Mouse (Mus musculus) layer of hippocampus, adult 9-11 months (tissue): ENCODE data around the gene Rsu1.
A peak's percentile ranks its signal among the peaks of the same experiment; 100 is the strongest.

Experiments used
- DNase-seq: peaks from one replicate; pipeline ENCODE4 v3.0.0; 2022

The Rsu1 gene

DNA sequence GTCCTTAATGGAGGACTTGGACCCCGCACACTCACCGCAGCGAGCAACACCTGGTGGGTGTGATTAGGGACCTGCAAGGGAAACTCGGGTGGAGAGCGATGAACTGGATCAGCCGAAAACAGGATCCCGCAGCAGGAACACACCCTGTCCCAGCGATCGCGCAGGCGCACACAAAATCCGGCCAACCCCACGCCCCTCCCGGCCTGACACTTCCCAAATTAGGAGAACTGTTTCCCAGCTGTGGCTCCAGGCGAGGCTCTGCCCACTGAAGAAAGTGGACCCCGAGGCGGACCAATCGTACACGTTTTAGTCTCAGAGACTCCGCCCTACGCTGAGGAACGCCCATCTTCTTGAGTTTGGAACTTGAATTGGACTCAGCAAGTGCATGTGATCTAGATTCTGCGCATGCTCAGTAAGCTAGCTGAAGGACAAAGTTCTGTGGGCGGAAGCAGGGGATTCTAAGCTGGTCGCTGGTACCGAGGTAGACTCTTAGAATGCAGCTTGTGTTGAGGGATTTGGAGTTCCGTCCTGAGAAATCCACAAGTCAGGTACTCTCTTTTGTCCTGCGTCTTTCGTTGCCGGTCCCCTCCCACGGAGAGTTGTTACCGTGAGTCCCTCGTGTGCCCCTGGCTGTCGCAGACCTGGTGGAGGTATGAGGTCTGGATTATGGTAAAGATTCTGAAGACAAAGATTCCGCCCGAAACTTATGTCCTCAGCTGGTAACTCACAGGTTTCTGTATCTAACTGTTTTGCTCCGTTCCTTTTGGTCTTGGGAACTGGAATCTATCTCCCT is at the start of gene Rsu1:
Gene Rsu1 (minus strand): TSS at position 251 of the 793 bp plus-strand sequence.
- peak; percentile 99 for DNase-seq

DNA sequence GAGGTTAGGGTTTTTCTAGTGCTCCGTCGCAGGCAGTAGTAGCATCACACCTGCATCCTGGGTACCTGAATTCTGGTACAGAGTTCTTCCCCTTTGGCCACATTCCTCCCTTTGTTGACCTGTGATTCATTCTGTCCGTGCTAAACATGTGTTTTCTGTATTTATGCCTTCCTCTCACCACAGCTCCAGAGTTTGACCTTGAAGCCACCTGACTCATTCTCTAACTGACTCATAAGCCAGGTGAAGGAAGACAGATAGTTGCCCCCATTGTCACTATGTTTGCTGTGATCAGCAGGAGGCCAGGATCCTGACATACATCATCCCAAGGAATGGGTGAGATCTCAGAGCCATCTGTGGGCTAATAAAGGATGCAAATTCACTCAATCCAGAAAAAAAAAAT is 32.2 kb upstream of the Rsu1 start:
- DNase-seq, result no peak

DNA sequence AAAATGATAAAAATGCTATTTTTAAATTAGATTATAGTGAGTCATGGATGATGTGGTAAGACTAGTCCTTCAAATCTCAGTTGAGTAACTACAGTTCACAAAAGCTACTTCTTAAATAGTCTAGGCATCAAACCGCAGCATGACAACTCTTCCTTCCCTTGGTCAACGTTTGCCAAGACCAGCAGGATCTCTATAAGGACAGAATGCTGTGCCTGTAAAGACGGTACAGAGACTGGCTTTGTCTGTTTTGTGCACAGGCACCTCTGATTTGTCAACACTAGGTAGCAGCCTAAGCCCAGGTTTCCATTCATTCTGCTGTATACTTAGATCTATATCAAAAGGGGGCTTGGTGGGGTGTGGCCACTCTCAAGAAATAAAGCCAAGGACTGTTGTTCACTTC is 27.8 kb upstream of the Rsu1 start:
- DNase-seq, result no peak

- no peak for DNase-seq
These were observed 26.5 kb upstream of the Rsu1 start for GRCm38 (mm10) chr2:13297733-13298132.

GRCm38 (mm10) chr2:13290661-13291060 is 19.4 kb upstream of the Rsu1 start:
- no peak for DNase-seq

DNA sequence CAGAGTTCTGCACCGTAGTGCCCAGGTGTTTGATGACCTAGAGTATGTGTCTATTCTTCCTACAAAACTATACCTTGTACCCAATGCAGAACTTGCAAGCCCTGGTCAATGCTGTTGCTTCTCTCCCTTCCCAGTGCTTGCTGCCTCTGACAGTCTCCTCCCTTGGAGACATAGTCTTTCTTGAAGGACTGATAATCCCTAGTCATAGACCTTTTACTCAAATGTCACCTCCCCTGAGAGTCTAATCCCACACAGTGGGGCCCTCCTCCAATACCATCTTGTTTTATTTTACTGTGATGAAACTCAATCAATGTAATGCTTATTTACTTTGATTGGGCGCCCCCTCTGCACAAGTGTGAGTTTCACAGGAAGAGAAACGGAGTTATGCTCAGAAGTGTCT is 18.9 kb upstream of the Rsu1 start:
- no peak for DNase-seq

- DNase-seq, result no peak
These were observed 7.1 kb upstream of the Rsu1 start for GRCm38 (mm10) chr2:13278114-13278862.

DNA sequence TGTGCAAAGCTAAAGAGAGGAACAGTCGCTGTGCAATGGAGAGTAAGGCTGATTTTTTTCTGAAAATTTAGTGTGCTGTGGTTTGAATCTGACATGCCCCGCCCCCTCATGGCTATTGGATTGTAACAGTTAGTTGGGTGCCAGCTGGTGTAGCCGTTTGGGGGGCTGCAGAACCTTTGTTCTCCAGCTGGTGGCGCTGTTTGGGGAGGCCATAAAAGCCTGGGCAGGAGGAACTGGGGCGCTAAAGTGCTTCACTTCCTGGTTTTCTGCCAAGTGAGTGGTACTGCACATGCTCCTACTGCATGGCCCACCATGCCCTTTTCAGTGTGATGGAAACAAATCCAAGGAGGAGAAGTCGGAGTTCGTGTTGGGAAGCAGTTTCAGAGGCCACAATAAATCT is 4.7 kb upstream of the Rsu1 start:
- no peak for DNase-seq

GRCm38 (mm10) chr2:13270736-13271135 is 479 bp downstream of the Rsu1 start:
- no peak for DNase-seq

DNA sequence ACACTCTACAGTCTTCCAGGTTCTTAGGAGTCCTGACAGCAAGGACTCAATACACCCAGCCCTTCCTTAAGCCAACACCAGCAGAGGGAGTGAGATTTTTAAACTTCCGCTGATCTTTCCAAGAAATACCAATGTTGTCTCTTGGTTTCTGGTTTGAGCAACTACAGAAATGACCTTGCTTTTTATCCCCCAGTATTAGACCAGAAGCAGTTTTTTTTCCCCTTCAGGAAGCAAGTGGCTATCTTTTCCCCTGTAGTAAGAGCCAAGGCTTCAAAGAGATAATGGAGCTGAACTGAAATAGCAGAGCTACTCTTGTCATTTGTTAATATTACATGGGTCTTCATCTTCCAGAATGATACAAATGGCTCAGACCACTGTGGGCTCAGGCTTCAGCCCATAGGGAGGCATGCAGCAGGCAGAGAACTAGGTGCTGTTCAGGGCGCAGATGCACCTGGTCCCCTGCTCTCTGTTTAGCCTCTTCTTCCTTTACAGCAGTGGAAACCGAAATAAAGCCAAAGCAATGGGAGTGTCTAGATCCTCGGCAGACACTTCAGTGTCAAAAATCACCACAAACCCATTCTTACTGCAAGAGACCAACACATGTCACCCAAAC is 2.4 kb downstream of the Rsu1 start:
- no peak for DNase-seq

GRCm38 (mm10) chr2:13264875-13265274 is 6.3 kb downstream of the Rsu1 start:
- DNase-seq, result no peak

GRCm38 (mm10) chr2:13263150-13263549 is 8.1 kb downstream of the Rsu1 start:
- DNase-seq, result no peak

DNA sequence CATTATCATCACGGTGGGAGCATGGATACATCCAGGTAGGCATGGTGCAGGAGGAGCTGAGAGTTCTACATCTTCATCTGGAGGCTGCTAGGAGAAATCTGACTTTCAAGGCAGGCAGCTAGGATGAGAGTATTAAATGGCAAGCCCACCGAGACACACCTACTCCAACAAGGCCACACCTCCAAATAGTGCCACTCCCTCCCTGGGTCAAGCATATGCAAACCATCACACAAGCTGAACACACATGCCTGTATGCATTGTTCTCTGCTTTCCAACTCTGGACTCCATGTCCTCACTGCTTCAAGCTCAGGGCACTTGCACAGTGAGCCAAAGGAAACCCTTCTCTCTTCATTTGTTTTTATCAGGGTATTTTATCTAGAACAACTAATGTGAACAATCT is 12.6 kb downstream of the Rsu1 start:
- DNase-seq, result no peak

DNA sequence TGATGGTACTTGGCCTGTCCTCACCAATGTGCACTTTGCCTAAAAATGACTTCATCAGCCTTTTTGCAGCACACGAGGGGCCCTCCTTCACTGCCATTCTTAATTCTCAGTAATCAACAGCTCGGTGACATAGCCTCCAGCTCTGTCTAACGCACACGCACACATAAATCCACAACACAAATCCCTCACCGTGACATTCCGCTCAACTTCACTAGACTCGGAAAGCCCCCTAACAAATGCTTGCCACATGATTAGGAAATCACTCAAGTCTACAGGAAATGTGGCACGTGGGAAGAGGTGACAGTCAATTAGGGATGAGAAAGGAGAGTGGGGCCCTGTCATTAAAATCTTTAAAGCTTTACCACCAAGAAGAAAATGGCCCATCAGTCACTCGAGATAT is 30.5 kb downstream of the Rsu1 start:
- DNase-seq, result no peak

GRCm38 (mm10) chr2:13237140-13237901 is 33.9 kb downstream of the Rsu1 start:
- DNase-seq, result peak; percentile 28

- no peak for DNase-seq
These were observed 35.5 kb downstream of the Rsu1 start for GRCm38 (mm10) chr2:13235696-13236095.

GRCm38 (mm10) chr2:13234796-13235195 is 36.4 kb downstream of the Rsu1 start:
- no peak for DNase-seq

- no peak for DNase-seq
These were observed 37.3 kb downstream of the Rsu1 start for GRCm38 (mm10) chr2:13233902-13234301.

- no peak for DNase-seq
These were observed 37.9 kb downstream of the Rsu1 start for GRCm38 (mm10) chr2:13233254-13233835.

- DNase-seq, result no peak
These were observed 38.9 kb downstream of the Rsu1 start for GRCm38 (mm10) chr2:13232305-13232704.

- DNase-seq, result no peak
These were observed 41.5 kb downstream of the Rsu1 start for GRCm38 (mm10) chr2:13229686-13230085.

DNA sequence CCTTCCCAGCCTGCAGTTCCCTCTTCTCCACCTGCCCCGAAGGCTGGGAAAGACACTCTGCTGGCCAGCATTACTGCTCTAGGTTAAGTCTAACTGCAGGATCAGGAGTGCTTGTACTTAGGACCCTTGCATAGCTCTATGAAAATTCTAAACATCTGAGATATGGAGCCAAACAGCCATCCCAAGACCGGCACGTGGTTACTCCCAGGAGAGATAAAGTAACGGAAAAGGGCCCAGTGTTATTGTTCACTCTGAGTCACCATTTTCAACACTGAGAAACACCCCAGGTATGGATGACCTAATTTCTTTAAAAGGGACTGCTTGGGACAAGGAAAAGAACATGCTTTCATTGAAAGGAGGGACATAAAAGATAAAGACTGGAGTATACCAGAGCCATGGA is 45.2 kb downstream of the Rsu1 start:
- DNase-seq, result no peak

- no peak for DNase-seq
These were observed 46.7 kb downstream of the Rsu1 start for GRCm38 (mm10) chr2:13224546-13224945.
